Mouse (Mus musculus): ENCODE data around the gene Pbx4. TPM values are rescaled to one million over a fixed set of nuclear protein-coding genes. Genes with fewer than 3 reads are reported as not detected.
A peak's percentile ranks its signal among the peaks of the same experiment; 100 is the strongest.

The Pbx4 gene
- total RNA-seq, 2 experiments from 2014 or later = 0.39 TPM; not detected in 1

DNA sequence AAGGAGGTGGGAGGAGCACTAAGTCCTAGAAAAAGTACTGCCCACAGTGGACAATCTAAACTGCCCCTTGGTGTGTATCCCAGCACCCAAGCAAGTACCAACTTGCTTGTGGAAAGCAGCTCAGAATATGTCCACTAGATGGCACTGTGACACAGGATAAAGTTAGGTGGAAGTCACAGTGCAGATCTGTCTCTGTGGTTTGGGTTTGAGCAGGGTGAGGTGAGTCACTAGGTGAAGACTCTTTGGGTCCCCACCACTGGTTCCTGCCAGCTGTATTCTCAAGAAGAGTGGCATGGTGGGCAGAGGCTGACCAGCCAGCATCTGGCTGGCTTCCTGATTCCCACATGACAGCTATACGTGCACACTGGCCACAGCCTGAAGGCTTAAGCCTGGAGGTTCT lies 86.7 kb downstream of the Pbx4 start:
- DNase-seq (ENCODE audit: low spot score) = peak; percentile 25
- intact Hi-C loops (cut with DNase I) = loop anchor here (5.0 kb wide), 1 partner anchor 203 kb away; the partner anchor contains the start of gene Ncan

DNA sequence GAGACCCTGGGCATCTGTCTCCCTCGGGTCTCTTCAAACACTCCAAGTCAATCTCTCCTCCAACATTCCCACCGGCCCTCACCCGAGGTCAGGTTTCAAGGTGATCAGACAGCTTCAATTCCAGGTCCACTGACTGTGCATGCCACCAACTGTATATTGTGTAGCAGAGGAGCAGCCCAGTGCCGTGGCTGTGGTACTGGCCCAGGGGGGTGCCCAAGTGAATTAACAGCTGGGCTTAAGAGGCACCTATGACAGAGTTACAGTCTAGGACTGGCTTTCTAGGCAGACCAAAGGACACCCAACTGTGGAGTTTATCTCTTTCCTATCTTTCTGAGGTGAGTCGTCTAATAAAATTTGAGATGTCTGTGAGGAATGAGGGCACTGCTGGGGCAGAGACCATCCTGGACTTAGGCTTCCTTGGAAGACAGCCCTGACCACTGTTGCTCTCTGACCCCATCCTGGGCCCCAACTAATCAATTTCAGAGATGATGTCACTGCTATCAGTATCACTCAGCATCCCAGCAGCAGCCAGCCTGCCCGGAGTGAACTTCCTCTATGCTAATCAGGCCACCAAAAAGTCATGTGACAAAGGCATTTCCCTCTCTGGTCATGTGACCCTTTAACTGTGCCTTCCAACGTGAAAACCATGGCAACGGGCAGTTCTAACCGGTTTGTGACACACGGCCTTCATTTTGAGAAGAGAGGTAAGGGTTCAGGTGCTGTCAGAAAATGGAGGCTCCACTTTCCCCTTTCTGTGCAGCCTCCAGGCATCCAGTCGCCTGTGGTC lies 87.8 kb downstream of the Pbx4 start:
- peak; percentile 49 for DNase-seq (ENCODE audit: low spot score)
- intact Hi-C loops (cut with DNase I) = loop anchor here (2.0 to 5.0 kb wide), 3 partner anchors 37 to 251 kb away; partner anchors contain the start of gene Ncan

- intact Hi-C loops (cut with DNase I) = loop anchor here (1.0 to 5.0 kb wide), 3 partner anchors 36 to 250 kb away; no protein-coding TSS in a partner anchor
- DNase-seq (ENCODE audit: low spot score) = no peak
These were observed 88.8 kb downstream of the Pbx4 start for GRCm38 (mm10) chr8:69921141-69921540.

Other genes with a start within 250 kb of the Pbx4 start
- gene Zfp868, start 206.9 kb upstream of the Pbx4 start, total RNA-seq (2021) = 1 to 10 TPM; 7.1 to 9.6 TPM
- 1 to 10 TPM; 1.2 to 1.4 TPM for gene Zfp964, start 178.0 kb upstream of the Pbx4 start, total RNA-seq (2021)
- gene Zfp869, start 121.8 kb upstream of the Pbx4 start, total RNA-seq (2021) = 10 to 100 TPM; 12.2 to 14.5 TPM
- gene Zfp963, start 82.5 kb upstream of the Pbx4 start, total RNA-seq (2021) = 1 to 10 TPM; 2.1 to 2.8 TPM
- gene Gm20422, start 57.6 kb upstream of the Pbx4 start, total RNA-seq (2021) = 1 to 10 TPM; 1.2 to 1.8 TPM
- 10 to 100 TPM; 15.0 to 15.1 TPM for gene Atp13a1, start 41.3 kb upstream of the Pbx4 start, total RNA-seq (2021)
- 10 to 100 TPM; 15.5 to 19.4 TPM for gene Zfp866, start 41.3 kb upstream of the Pbx4 start, total RNA-seq (2021)
- 1 to 10 TPM; 4.9 to 5.5 TPM for gene Gmip, start 23.8 kb upstream of the Pbx4 start, total RNA-seq (2021)
- under 1 TPM; 0.26 to 0.34 TPM for gene Lpar2, start 10.1 kb upstream of the Pbx4 start, total RNA-seq (2021)
- 1 to 10 TPM; 2.8 to 2.9 TPM for gene Cilp2, start 55.2 kb downstream of the Pbx4 start, total RNA-seq (2021)
- under 1 TPM in 1 of 2 experiments, not detected in 1; 0.20 TPM for gene Tssk6, start 69.7 kb downstream of the Pbx4 start, total RNA-seq (2021)
- gene Ndufa13, start 70.1 kb downstream of the Pbx4 start, total RNA-seq (2021) = 100 to 1,000 TPM; 446 to 456 TPM
- 10 to 100 TPM in 1 of 2 experiments, 1 to 10 TPM in 1; 9.6 to 14.8 TPM for gene Yjefn3, start 70.2 kb downstream of the Pbx4 start, total RNA-seq (2021)
- 10 to 100 TPM; 34.3 to 35.6 TPM for gene Gatad2a, start 163.9 kb downstream of the Pbx4 start, total RNA-seq (2021)
- 10 to 100 TPM; 34.7 to 35.5 TPM for gene Mau2, start 210.2 kb downstream of the Pbx4 start, total RNA-seq (2021)
- gene Sugp1, start 210.3 kb downstream of the Pbx4 start, total RNA-seq (2021) = 10 to 100 TPM; 17.2 to 18.4 TPM
- gene Tm6sf2, start 240.4 kb downstream of the Pbx4 start, total RNA-seq (2021) = 1 to 10 TPM; 1.1 to 1.3 TPM